Mouse (Mus musculus): ENCODE results near the gene Ash1l.

DNA sequence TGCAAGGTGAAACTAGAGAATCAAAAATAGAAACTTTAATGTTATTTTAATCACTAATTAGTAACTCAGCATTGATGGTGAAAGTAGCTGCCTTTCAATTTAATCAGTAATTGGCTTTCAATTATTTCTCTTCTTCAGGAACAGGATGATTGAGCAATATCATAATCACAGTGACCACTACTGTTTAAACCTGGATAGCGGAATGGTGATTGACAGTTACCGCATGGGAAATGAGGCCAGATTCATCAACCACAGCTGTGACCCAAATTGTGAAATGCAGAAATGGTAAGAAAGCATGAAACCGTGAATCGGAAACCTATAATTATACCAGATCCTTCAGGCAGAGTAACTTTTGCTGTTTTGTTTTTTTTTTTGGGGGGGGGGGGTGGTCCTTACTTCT is 92.9 kb downstream of the Ash1l start:
- TF ChIP-seq CTCF (IDR thresholded peaks at IDR 0.05; ENCODE audit: control insufficient read depth, insufficient read depth, insufficient read length), result no peak
- TF ChIP-seq USF1 (IDR thresholded peaks at IDR 0.05; ENCODE audit: low read depth), result no peak
- TF ChIP-seq MAX (IDR thresholded peaks at IDR 0.05), result no peak

All from C2C12 (cell line).